Mouse (Mus musculus) regulatory T cell (primary cell): Measurements from ENCODE around the gene Caskin2.
"Not testable (repeated sequence)": the region's sequence is repeated elsewhere in the genome, so short reads cannot be mapped to it uniquely, and the experiment has no call there.

ENCODE experiments used
- in situ Hi-C: fragments of 300-600 bp; cut with MboI, MseI; formaldehyde crosslinking; loops from one replicate; pipeline ENCODE4 v1.15.1; 2025; ENCODE audit warnings: high pct_unique_total_duplicates

Caskin2 gene

GRCm38 (mm10) chr11:115765607-115766141 lies 47.8 kb downstream of the Caskin2 start:
- in situ Hi-C loops = loop anchor here (5.0 kb wide), 1 partner anchor 642 kb away; no protein-coding TSS in a partner anchor

GRCm38 (mm10) chr11:115765103-115765606 lies 48.3 kb downstream of the Caskin2 start, which contains the start of gene Tmem94:
Tmem94 (plus strand) TSS chr11:115765433.
- in situ Hi-C loops = loop anchor here (5.0 kb wide), 1 partner anchor 642 kb away; no protein-coding TSS in a partner anchor

- in situ Hi-C loops = loop anchor here (5.0 kb wide), 1 partner anchor 643 kb away; no protein-coding TSS in a partner anchor
These were observed 48.7 kb downstream of the Caskin2 start for GRCm38 (mm10) chr11:115764698-115765097.

GRCm38 (mm10) chr11:115762176-115762575 lies 51.3 kb downstream of the Caskin2 start:
- in situ Hi-C loops = not testable (repeated sequence)

- in situ Hi-C loops = no loop called here
These were observed 60.0 kb downstream of the Caskin2 start for GRCm38 (mm10) chr11:115753485-115753884.

- in situ Hi-C loops = no loop called here
These were observed 60.8 kb downstream of the Caskin2 start for GRCm38 (mm10) chr11:115752653-115753052.

- in situ Hi-C loops = no loop called here
These were observed 61.7 kb downstream of the Caskin2 start for GRCm38 (mm10) chr11:115751725-115752124.

- in situ Hi-C loops = no loop called here
These were observed 63.6 kb downstream of the Caskin2 start for GRCm38 (mm10) chr11:115749834-115750233.
